Mouse (Mus musculus) layer of hippocampus, adult 2 months (tissue): ENCODE measurements around the gene Agtrap. TPM values are rescaled to one million over a fixed set of nuclear protein-coding genes. Genes with fewer than 3 reads are reported as not detected.
"Not testable (repeated sequence)": the region's sequence is repeated elsewhere in the genome, so short reads cannot be mapped to it uniquely, and the experiment has no call there.

Experiments
- DNase-seq, 2 experiments: peaks; one replicate each; pipeline ENCODE4 v3.0.0; 2022; ENCODE audit warnings: low spot score in 2 of 2
- H3K27ac ChIP-seq: fragments of 200-600 bp; 2 replicates; pipeline ENCODE4 v1.8.1; 2022
- H3K4me3 ChIP-seq: fragments of 200-600 bp; 2 replicates; pipeline ENCODE4 v1.8.1; 2022; ENCODE audit warnings: mild to moderate bottlenecking
- CTCF ChIP-seq: fragments of 200-600 bp; conservative IDR thresholded peaks from 2 replicates; pipeline ENCODE4 v1.8.1; 2022; ENCODE audit warnings: antibody characterized with exemption, mild to moderate bottlenecking, moderate library complexity
- total RNA-seq, 2 experiments: library from RNA; stranded (reverse); gene quantifications; 2 replicates each; pipeline ENCODE4 v1.2.3; 2021

Gene Agtrap
- total RNA-seq, 2 experiments from 2014 or later, result 7.2 to 9.8 TPM

- TF ChIP-seq CTCF, result no peak
Measured at GRCm38 (mm10) chr4:148046450-148047031, 41.3 kb downstream of the Agtrap start.

GRCm38 (mm10) chr4:148044113-148044512, 43.7 kb downstream of the Agtrap start:
- no peak for DNase-seq
- Histone ChIP-seq H3K4me3 (no peak overlapping the region), H3K27ac (peak overlapping the region; percentile 3; the same call in 1 of the 2 replicates)
- no peak for TF ChIP-seq CTCF

More at GRCm38 (mm10) chr4:148046450-148047031, 41.3 kb downstream of the Agtrap start:
- Histone ChIP-seq H3K4me3 (no peak overlapping the region), H3K27ac (0 out of 2 replicates have a peak overlapping the region, but pooled peaks have one; percentile 23)
- DNase-seq, result no peak

- H3K4me3 ChIP-seq, DNase-seq: not testable (repeated sequence)
- H3K27ac ChIP-seq, result peak overlapping the region; percentile 97; the same call in 1 of the 2 replicates
Measured at GRCm38 (mm10) chr4:148043327-148043726, 44.5 kb downstream of the Agtrap start.

- no peak for DNase-seq
- Histone ChIP-seq H3K27ac (peak overlapping the region; percentile 97), H3K4me3 (peak overlapping the region; percentile 84)
- no peak for TF ChIP-seq CTCF
Measured at GRCm38 (mm10) chr4:148041611-148042191, 46.1 kb downstream of the Agtrap start.

- TF ChIP-seq CTCF, result no peak
- DNase-seq, result no peak
Measured at GRCm38 (mm10) chr4:148040933-148041610, 46.8 kb downstream of the Agtrap start.

GRCm38 (mm10) chr4:148040029-148040830, 47.6 kb downstream of the Agtrap start:
- H3K27ac ChIP-seq, result peak overlapping the region; percentile 97
- peak overlapping the region; percentile 84 for H3K4me3 ChIP-seq
- no peak for DNase-seq
- no peak for TF ChIP-seq CTCF

More at GRCm38 (mm10) chr4:148040933-148041610, 46.8 kb downstream of the Agtrap start:
- Histone ChIP-seq H3K27ac (peak overlapping the region; percentile 97), H3K4me3 (peak overlapping the region; percentile 84)

- TF ChIP-seq CTCF, result peak; percentile 31
- Histone ChIP-seq H3K27ac (peak overlapping the region; percentile 97), H3K4me3 (peak overlapping the region; percentile 84)
- no peak for DNase-seq
Measured at GRCm38 (mm10) chr4:148039254-148040028, 48.4 kb downstream of the Agtrap start.

- Histone ChIP-seq H3K4me3 (peak within 1 kb of the TSS; percentile 84), H3K27ac (peak within 1 kb of the TSS; percentile 97)
- DNase-seq, result peak; percentile 100
- no peak; the same call in 1 of the 2 replicates for TF ChIP-seq CTCF
Measured at GRCm38 (mm10) chr4:148038600-148039253, 49.1 kb downstream of the Agtrap start, which contains the start of the genes Clcn6 and Mthfr. TSS of gene Clcn6 (minus strand) at chr4:148038821. TSS of gene Mthfr (plus strand) at chr4:148039077.

GRCm38 (mm10) chr4:148038079-148038599, 49.7 kb downstream of the Agtrap start:
- no peak for DNase-seq
- Histone ChIP-seq H3K4me3 (peak overlapping the region; percentile 84), H3K27ac (peak overlapping the region; percentile 97)
- peak; percentile 35; the same call in 1 of the 2 replicates for TF ChIP-seq CTCF

GRCm38 (mm10) chr4:148035440-148035839, 52.4 kb downstream of the Agtrap start:
- DNase-seq, result no peak
- Histone ChIP-seq H3K4me3 (no peak overlapping the region), H3K27ac (no peak overlapping the region)
- TF ChIP-seq CTCF, result no peak

- TF ChIP-seq CTCF, result no peak
- Histone ChIP-seq H3K4me3 (no peak overlapping the region), H3K27ac (0 out of 2 replicates have a peak overlapping the region, but pooled peaks have one; percentile 1)
- DNase-seq, result no peak
Measured at GRCm38 (mm10) chr4:148033858-148034410, 53.9 kb downstream of the Agtrap start.
